Mouse (Mus musculus): ENCODE measurements around the gene Cd300ld2.
"Not testable (repeated sequence)": the region's sequence is repeated elsewhere in the genome, so short reads cannot be mapped to it uniquely, and the experiment has no call there.

Cd300ld2 gene

GRCm38 (mm10) chr11:115016093-115016492, at the start of gene Cd300ld2:
Gene Cd300ld2, minus strand, starts transcription at chr11:115016193.
- in situ Hi-C loops (cut with MboI, MseI): loop anchor here in 1 of 2 experiments (5.0 kb wide), 1 partner anchor 36 kb away; no protein-coding TSS in a partner anchor

- in situ Hi-C loops (cut with MboI, MseI): loop anchor here in 1 of 2 experiments (5.0 kb wide), 1 partner anchor 40 kb away; no protein-coding TSS in a partner anchor
Observed at GRCm38 (mm10) chr11:115062077-115062476, 46.1 kb upstream of the Cd300ld2 start, which contains the start of gene Cd300e. Gene Cd300e, minus strand, starts transcription at chr11:115062177.

DNA sequence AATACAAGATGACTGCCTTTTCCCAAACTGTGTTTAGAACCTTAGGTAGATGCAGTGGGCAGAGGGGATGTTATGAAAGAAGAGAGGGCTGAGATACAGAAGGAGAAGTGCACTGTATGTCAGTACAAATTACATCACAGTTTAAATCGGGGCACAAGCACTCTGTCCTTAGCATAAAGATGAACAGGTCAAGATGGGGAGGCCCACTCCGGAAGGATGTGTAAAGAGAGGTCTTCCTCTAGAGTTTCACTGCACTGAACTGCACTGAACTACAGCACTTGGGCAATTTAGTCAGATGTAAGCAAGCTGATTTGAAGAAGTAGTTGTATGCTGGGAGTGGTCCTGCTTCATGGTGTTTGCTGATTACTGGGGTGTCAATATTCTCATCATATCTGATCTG, 43.8 kb upstream of the Cd300ld2 start:
- in situ Hi-C loops (cut with MboI, MseI): loop anchor here in 1 of 2 experiments (5.0 kb wide), 1 partner anchor 37 kb away; no protein-coding TSS in a partner anchor

DNA sequence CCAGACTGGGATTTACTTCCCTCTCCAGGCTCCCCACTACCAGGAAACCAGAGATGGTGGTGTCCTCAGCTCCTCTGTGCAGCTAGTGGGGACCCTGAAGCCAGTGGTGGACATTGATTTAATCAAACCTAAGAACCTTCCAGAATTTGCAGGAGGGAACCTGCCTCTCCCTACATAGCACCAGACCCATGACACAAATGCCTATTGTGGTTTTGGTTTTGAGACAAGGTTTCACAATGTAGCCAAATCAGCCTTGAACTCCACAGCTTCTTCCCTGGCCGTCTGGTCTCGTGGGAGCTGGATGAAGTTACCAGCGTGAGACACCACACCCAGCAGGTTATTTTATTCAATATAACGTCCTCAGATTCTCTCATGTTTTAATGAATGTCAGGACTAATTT, 42.7 kb upstream of the Cd300ld2 start:
- in situ Hi-C loops (cut with MboI, MseI): no loop called here

DNA sequence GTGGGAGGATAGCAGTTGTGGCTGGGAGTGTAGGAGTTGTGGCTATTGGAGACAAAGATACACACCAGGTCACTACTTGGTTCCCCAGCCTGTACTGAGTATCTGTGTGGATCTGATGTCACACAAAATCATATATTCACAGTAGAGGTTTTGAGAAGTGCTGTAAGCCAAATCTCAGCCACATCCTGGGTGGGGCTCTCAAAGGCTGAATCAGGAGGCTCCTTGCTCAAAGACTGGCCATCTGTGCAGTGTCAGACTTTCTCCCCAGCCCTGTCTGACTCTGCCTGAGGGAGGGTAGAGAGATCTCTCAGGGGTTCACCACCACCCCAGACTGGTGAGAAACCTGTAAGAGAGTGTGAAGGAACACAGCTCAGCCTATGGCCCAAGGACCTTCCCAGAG, 38.5 kb upstream of the Cd300ld2 start:
- in situ Hi-C loops (cut with MboI, MseI): loop anchor here in 1 of 2 experiments (5.0 kb wide), 1 partner anchor 37 kb away; the partner anchor contains the start of gene Cd300ld2

GRCm38 (mm10) chr11:115052991-115053390, 37.0 kb upstream of the Cd300ld2 start:
- in situ Hi-C loops (cut with MboI, MseI): loop anchor here in 1 of 2 experiments (5.0 kb wide), 1 partner anchor 36 kb away; the partner anchor contains the start of gene Cd300ld2

DNA sequence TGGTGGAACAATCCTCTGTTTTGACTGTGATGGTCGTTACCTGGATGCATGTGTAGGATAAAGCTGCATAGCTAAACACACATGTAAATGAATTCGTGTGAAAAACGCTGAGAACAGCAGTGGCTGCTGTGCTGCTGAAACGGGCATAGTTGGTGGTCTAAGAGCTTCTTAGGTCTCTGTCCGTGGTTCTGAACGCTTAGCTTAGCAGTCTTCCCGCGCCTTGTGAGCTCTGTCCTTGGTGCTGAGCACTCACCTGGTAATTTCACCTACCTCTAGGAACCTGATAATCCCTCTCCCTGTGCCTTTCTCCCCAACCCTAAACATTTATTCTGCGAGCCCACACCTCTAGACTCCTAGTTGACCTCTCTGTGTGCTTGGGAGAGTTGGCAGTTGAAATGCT, 36.2 kb upstream of the Cd300ld2 start:
- in situ Hi-C loops (cut with MboI, MseI): loop anchor here in 1 of 2 experiments (5.0 kb wide), 1 partner anchor 35 kb away; the partner anchor contains the start of gene Cd300ld2

DNA sequence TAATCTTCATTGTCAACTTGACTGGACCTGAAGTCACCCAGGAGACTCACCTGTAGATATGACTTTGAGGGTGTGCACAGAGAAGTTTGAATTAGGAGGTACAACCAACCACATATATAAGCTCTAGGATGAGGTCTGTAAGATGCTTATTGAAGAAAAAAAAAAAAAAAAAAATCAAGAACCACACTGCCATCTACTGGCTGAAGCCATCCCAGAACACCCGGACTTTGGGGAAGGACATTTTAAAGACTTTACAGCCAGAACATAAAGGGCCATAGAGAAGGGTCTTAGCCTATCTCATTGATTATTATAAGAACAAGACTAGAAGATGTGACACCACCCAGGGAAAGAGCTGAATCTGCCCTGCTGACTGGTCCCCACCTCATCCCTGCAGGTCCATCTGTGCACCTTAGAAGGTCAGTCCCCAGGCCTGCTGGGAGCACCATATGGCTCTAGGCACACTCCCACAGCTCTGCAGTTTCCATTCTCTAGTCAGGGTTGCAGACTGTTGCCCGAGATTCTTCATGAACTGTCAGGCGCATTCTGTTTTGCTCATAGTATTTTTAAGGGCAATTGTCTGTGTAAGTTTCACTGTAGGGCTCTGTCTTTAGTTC, 33.4 kb upstream of the Cd300ld2 start:
- in situ Hi-C loops (cut with MboI, MseI): no loop called here

- in situ Hi-C loops (cut with MboI, MseI): no loop called here
Observed at GRCm38 (mm10) chr11:115048259-115048658, 32.3 kb upstream of the Cd300ld2 start, which contains the start of gene Cd300ld3. Gene Cd300ld3, minus strand, starts transcription at chr11:115048409.

GRCm38 (mm10) chr11:115037669-115038068, 21.7 kb upstream of the Cd300ld2 start, which contains the start of gene Cd300ld5:
Gene Cd300ld5, minus strand, starts transcription at chr11:115037769.
- in situ Hi-C loops (cut with MboI, MseI): loop anchor here (5.0 to 10.0 kb wide), 2 partner anchors 35 to 53 kb away; partner anchors contain the start of genes Cd300c2 (in 2 of the 2) and Cd300ld (in 1 of the 2)

DNA sequence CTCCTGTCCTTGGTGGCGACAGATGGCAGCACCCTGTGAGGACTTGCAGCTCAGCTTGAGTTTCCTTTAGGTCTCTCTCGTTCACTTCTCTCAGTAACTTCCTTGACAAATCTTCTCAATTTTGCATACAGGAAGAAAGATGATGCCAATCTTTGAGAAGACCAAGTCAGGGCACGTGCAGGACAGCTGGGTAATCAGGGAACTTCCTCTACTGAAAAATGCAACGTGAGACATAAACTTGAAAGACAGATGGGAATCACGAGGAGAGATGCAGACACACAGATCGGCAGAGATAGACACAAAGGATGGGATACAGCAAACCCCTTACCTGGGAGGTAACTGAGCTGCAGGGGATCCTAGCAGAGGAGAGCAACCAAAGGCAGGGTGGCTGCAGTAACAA, 10.9 kb upstream of the Cd300ld2 start, which contains the start of gene Cd300ld4:
Gene Cd300ld4, minus strand, starts transcription at position 101 of the 400 bp plus-strand sequence.
- in situ Hi-C loops (cut with MboI, MseI): not testable (repeated sequence)

DNA sequence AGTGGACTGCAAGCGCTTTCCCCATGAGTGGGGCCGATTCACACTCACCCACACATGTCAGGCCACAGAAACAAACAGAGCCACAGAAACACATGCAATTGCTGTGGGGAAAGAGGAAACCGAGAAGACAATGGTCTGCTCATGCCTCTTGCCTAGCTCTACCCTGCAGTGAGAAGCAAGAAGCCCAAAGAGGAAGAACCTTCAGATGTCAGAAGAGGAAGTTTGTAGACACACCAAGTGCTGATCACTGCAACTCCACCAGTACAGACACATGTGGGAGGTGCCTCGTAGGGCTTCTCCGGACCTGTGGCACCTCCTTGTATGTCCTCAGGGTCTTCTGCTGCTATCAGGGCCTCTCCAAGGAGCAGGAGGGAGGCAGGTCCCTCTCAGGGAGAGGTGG, 11.9 kb downstream of the Cd300ld2 start:
- in situ Hi-C loops (cut with MboI, MseI): loop anchor here (5.0 kb wide), 1 partner anchor 33 kb away; the partner anchor contains the start of gene Cd300ld5 (in 2 of the 2)

GRCm38 (mm10) chr11:115001474-115002040, 14.4 kb downstream of the Cd300ld2 start, which contains the start of gene Cd300c2:
Gene Cd300c2, minus strand, starts transcription at chr11:115001880.
- in situ Hi-C loops (cut with MboI, MseI): loop anchor here (5.0 kb wide), 1 partner anchor 36 kb away; the partner anchor contains the start of gene Cd300ld5 (in 2 of the 2)

DNA sequence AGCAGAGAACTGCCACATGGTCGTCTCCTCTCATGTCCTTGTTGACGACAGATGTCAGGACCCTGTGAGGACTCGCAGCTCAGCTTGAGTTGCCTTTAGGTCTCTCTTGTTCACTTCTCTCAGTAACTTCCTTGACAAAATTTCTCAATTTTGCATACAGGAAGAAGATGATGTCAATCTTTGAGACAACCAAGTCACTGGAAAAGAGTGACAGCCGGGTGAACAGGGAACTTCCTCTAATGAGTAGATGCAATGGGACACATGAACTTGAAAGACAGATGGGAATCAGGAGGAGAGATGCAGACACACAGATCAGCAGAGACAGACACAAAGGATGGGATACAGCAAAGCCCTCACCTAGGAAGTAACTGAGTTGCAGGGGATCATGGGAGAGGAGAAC, 26.2 kb downstream of the Cd300ld2 start, which contains the start of gene Cd300ld:
Gene Cd300ld, minus strand, starts transcription at position 130 of the 400 bp plus-strand sequence.
- in situ Hi-C loops (cut with MboI, MseI): loop anchor here in 1 of 2 experiments (10.0 kb wide), 1 partner anchor 45 kb away; the partner anchor contains the start of gene Cd300ld5

DNA sequence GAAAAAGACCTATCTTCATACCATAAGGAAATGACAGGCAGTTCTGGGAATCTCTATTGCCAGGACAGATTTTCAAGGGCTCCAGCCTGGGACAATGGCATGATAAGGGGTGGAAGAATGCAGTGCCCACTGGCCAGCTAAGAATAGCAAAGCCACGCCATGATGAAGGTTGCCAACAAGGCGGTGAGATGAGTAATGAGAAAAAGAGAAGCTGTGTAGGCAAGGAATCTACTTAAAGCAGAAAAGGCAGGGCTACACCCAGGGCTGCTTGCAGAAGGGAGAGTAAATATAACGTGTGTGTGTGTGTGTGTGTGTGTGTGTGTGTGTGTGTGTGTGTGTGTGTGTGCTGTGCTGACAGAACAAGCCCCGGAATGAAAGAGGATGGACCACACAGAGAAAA, 34.1 kb downstream of the Cd300ld2 start:
- in situ Hi-C loops (cut with MboI, MseI): loop anchor here in 1 of 2 experiments (10.0 kb wide), 1 partner anchor 53 kb away; the partner anchor contains the start of gene Cd300ld5

DNA sequence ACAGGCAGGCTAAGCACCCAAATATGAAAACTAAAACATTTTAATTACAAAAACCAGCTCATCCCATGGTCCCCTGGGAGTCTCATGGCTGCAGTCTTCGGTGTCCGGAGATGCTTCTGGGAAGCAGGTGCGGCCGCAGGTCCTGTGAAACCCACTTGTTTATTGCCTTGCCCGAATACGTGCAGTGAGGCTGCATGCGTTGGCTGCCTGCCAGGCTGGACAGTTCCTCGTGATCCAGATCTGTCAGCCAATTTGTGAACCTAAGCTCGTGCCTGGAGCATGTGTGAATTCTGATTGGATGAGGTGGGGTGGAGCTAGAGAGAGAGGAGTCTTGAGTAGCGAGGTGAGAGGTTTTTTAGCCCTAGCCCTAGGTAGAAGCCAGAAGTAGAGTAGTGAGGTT, 43.3 kb downstream of the Cd300ld2 start:
- in situ Hi-C loops (cut with MboI, MseI): no loop called here

GRCm38 (mm10) chr11:114968752-114969207, 47.2 kb downstream of the Cd300ld2 start, which contains the start of gene Cd300c:
Gene Cd300c, minus strand, starts transcription at chr11:114969157.
- in situ Hi-C loops (cut with MboI, MseI): no loop called here

DNA sequence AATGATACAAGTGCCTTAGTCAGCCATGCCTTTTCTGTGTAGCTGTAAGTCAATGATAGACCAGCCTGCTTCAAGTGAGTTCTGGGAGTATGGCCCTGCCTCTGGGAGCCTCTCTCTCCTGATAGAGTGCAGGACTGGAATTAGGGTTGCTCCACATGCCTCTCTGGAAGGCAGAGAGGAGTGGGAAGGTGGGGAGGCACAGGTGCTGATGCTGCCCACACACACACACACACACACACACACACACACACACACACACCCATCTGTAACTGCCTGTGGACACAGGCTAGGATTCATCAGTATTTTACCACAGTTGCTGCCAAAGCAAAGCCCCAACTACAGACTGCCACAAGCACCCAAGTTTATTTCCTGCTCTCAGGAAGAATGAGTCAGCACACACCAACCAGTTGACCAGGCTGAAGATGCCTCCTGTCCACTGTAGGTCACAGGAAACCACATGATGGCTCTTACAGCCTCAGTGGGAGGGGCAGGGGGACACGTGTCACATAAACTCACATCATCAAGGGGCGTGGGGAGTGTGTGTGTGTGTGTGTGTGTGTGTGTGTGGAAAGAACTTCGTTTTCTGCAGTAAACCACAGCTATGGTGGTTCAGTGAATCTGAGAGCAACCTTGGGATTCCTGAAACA, 50.7 kb downstream of the Cd300ld2 start:
- in situ Hi-C loops (cut with MboI, MseI): no loop called here

DNA sequence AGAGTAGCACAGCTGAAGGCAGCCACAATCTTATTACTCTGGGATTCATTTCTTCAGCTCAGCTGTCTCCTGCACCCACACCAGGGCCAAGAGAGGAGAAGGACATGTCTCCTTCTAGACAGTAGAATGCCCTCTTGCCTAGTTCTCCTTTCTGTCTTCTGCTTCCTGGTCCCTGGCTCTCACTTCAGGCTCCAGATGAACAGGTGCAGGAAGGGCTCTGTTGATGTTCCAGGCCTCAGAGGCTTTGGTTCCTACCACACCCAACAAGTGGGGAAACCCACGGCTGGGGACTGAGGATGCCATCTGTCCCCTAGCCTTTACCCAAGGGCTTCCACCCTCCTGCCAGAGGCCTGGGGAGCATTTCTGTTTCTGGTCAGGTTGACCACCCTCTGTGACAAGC, 55.6 kb downstream of the Cd300ld2 start:
- in situ Hi-C loops (cut with MboI, MseI): no loop called here

All from T-helper 17 cell (primary cell).